Mouse (Mus musculus): ENCODE data around the gene A630010A05Rik. TPM values are rescaled to one million over a fixed set of nuclear protein-coding genes. Genes with fewer than 3 reads are reported as not detected.

Gene A630010A05Rik
- not detected in 2 replicates for polyA plus RNA-seq (2012; ENCODE audit: low replicate concordance)

DNA sequence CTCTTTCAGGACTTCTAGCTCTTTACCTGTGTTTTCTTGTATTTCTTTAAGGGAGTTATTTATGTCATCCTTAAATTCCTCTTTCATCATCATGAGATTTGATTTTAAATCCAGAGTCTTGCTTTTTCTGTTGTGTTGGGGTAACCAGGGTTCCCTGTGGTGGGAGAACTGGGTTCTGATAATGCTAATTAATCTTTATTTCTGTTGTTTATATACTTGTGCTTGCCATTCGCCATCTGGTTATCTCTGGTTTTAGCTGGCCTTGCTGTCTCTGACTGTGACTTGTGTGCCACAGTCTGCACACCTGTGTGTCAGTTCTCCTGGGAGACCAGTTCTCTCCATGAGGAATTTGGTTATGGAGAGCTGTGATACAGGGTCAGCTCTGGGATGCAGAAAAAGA lies at the start of gene A630010A05Rik:
Gene A630010A05Rik (plus strand): TSS at position 301 of the 400 bp plus-strand sequence.

Other genes starting within 250 kb of the A630010A05Rik start
- 8.3 and 23.9 TPM in 2 replicates for gene Fopnl, start 244.9 kb upstream of the A630010A05Rik start, polyA plus RNA-seq (2012; ENCODE audit: low replicate concordance)
- 1.6 and 3.3 TPM in 2 replicates for gene Abcc1, start 200.8 kb upstream of the A630010A05Rik start, polyA plus RNA-seq (2012; ENCODE audit: low replicate concordance)